Mouse (Mus musculus): ENCODE measurements around the gene Hdac9.

Hdac9 gene

GRCm38 (mm10) chr12:34808180-34808579, 108.7 kb downstream of the Hdac9 start:
- no peak for DNase-seq (ENCODE audit: low spot score in 2 of 2)

GRCm38 (mm10) chr12:34806528-34806927, 110.4 kb downstream of the Hdac9 start:
- DNase-seq (ENCODE audit: low spot score in 2 of 2) = no peak

GRCm38 (mm10) chr12:34803721-34804120, 113.2 kb downstream of the Hdac9 start:
- DNase-seq (ENCODE audit: low spot score in 2 of 2) = no peak

DNA sequence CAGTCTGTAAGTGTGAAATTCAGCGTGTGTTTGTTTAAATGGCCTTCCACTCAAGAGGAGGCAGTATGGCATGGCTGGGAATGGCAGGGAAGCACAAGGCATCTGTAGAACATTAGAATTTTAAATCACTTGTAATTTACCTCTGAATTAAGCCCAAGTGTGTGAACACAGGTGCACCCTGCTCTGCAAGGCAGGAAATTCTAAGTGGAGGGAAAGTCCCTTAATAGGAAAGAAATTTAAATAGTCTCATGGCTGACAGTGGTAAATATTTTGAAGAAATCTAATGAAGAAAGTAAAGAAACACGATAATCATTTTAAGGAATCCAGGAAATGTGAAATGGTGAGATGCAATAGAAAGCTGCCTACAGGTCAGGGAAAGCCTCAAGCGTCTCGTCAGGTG, 114.6 kb downstream of the Hdac9 start:
- no peak for DNase-seq (ENCODE audit: low spot score in 2 of 2)

GRCm38 (mm10) chr12:34801752-34802151, 115.1 kb downstream of the Hdac9 start:
- DNase-seq (ENCODE audit: low spot score in 2 of 2) = no peak

DNA sequence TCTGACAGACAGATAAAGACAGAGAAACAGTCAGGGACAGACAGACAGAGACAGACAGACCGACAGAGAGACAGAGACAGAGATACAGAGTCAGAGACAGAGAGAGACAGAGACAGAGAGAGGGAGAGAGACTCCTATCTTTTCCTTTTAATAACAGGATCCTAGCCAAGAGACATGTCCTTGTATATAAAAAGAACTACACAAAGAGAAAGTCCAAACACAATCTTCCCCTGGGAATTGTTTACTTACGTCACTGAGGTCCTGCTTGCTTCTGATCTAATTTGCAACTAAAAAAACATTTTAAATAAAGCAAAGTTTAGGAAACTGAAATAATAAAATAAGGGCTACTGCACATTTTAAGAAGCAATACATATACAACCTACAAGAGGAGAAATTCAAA, 119.5 kb downstream of the Hdac9 start:
- no peak for DNase-seq (ENCODE audit: low spot score in 2 of 2)

DNA sequence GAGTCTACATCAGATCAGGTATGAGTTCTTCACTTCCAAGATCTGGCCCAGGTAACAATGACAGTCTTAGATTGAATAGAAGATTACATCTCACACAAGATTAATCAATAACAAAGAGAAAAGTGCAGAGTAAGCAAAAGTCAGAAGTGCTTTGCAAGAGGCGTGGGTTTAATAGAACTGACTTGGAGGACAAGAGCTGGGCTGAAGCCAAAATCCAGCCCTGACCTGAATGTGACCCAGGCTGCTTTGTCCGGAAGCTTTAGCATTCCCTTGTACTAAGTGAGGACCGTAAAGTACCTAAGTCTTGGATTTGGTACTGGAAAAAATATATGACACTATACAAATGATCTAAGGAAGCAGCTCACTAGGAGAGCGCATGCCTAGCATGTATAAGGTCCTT, 121.4 kb downstream of the Hdac9 start:
- DNase-seq (ENCODE audit: low spot score in 2 of 2) = no peak

GRCm38 (mm10) chr12:34792113-34792452, 124.8 kb downstream of the Hdac9 start:
- no peak for DNase-seq (ENCODE audit: low spot score in 2 of 2)

DNA sequence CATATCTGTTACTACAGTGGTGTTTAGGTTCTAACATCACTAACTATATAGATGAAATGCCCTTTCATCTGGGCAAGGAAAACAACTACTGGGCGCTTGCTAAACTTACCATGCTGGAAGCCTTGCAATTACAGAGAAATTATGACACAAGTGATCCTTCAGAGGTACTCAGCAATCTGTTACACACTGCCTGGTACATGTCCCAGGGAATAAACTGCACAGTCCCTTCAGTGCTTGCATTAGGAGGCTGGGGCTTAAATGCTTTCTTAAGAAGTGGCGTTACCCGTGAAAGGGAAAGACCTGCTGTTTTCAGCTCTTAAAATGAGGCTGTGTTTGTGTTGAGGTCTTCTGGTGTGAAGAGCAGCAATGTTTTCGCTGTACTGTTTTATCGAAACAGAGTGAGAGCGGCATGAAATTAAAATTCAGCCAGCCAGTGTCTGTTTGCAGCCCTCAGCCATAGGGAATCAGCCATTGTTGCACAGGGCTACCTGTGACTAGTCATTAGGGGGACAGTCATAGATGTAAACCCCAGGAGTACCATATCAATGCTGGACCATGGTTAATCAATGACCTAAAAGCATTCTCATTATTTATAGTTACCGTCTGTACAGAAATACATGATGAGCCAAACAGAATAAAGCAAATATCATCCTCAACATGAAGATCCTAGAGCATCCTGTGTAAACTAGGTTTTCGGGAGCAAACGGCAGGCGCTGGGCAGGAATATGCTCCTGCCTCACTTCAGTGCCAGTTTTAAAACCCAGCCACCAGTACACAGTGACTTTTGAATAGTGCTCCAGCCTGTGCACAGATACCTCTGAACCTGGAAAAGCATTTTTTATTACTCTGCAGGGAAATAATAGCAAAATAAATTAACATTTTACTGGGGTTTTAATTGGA, 125.4 kb downstream of the Hdac9 start:
- no peak for DNase-seq (ENCODE audit: low spot score in 2 of 2)

DNA sequence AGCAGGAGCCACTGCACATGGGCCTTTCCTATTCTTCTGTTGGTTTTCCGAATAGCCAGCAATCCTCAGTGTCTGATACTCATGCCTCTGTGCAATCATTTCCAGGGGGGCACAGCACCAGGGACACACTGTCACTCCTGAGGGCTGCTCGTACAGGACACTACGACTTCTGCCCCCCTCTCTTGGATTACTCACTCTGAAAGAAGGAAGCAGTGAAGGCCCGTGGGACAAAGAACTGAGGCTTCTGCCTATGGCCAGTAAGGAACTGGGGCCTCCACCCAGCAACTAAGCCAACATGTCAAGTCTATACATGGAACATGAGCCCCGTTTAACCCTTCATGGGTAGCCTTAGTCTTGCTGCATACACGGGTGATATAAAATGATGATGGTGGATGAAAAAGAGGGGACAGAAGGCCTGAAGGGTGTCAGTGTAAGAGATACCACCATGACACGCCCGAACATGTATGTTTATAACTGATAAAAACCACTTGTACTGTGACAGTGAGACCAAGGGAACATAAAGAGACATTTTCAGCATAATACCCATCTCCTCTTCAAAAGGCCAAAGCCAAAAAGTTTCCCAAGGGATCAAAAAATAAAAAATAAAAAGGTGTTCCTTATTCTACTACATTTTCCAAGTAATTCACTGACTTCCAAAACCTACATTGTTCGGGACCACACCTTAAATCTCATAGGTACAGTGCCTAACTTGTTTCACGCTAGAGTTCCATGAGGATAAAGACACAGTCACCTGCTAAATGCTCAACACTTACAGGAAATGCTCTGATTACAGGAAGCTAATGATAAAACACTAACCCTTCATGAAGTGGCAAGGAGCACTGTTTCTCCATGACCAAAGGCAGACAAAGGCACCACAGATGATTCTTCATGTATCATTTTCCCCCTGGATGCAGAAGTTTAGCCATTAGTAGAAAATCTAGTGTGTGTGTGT, 127.6 kb downstream of the Hdac9 start:
- DNase-seq (ENCODE audit: low spot score in 2 of 2) = no peak

- no peak for DNase-seq (ENCODE audit: low spot score in 2 of 2)
These were observed 129.5 kb downstream of the Hdac9 start for GRCm38 (mm10) chr12:34787380-34787779.

DNA sequence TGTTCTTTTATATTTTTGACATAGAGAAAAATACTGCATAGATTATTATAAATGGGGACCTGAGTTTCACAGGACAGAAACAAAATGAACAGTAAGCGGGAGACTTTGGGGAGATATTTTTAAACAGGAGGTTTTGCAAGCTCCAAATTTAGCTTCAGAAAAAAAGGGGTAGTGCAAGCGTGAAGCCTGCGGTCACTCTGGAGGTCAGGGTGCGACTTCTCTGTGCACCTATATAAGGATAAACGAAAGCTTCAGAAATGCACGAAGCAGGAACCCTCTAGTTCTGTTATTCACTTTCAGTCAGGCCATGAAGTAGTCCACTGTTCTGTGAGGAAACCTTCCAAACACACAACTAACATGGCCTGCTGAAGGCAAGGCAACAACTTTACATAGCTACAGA, 133.3 kb downstream of the Hdac9 start:
- DNase-seq (ENCODE audit: low spot score in 2 of 2) = peak in 1 of 2 experiments; percentile 39

- DNase-seq (ENCODE audit: low spot score in 2 of 2) = no peak
These were observed 137.4 kb downstream of the Hdac9 start for GRCm38 (mm10) chr12:34779368-34779957.

DNA sequence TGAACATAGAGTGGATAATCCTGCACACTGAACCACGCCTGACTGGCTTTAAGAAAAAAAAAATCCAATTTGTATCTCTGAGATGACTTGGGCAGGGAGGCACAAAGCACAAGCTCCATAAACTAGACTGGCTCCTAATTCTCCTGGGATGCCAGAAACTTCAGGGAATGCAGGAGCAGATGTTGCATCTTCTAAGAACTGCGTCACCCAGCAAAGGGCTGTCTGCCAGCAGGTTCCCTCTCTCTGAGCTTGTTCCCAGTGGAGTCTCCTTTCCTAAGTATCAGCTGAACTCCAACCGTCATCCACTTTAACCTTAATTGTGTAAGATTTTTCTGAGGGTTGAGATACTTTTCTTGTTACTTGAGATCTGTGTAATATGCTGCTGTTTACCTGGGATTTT, 140.7 kb downstream of the Hdac9 start:
- no peak for DNase-seq (ENCODE audit: low spot score in 2 of 2)

DNA sequence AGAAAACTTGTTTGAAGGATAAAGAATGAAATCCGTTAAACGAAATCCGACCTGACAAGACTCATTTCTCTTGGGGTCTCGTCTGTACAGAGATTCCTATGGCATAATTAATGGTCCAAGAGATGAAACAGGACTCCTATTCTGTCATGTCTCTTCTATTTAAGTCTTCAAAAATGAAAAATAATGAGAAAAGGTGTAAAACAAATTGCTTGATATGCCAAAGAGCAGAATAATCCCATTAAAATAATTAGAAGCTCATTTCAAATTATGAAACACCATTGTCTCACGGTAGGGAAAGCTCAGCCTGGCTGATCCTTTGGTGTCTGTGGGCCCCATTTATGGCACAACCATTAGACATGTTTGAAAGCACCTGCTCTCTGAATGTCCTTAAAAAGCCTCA, 142.8 kb downstream of the Hdac9 start:
- no peak for DNase-seq (ENCODE audit: low spot score in 2 of 2)

- no peak for DNase-seq (ENCODE audit: low spot score in 2 of 2)
These were observed 149.6 kb downstream of the Hdac9 start for GRCm38 (mm10) chr12:34767226-34767775.

- DNase-seq (ENCODE audit: low spot score in 2 of 2) = no peak
These were observed 169.6 kb downstream of the Hdac9 start for GRCm38 (mm10) chr12:34747266-34747665.

- DNase-seq (ENCODE audit: low spot score in 2 of 2) = no peak
These were observed 191.7 kb downstream of the Hdac9 start for GRCm38 (mm10) chr12:34725204-34725603.

- DNase-seq (ENCODE audit: low spot score in 2 of 2) = no peak
These were observed 192.6 kb downstream of the Hdac9 start for GRCm38 (mm10) chr12:34724274-34724673.

DNA sequence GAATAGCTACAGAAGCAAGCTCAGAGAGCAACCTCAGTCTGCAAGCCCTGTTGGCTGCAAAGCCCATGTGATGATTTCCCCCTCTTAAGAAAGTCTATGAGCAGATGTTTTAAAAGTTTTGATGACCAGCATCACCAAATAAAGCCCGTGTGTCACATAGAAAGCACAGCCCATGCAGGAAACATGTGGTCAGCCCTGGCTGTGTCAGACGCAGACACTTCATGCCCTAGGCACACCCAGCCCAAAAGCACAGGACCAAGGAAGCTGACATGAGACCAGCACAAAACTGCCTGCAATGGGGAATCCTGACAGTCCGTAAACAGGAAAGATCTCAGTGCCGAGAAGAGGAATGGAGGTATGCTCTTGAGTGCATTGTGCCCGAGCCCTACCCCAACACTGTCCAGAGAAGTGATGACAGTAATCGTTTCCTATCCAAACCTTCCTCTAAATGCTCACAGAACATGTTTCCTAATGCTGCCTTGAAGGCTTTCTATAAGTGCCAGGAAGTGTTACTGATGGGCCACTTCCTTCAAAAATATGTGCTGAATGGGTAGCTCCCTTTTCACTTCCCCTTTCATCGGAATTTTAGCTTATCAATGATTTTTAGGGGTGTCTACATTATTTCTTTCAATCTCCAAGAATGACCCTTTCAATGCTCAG, 193.9 kb downstream of the Hdac9 start:
- no peak for DNase-seq (ENCODE audit: low spot score in 2 of 2)

DNA sequence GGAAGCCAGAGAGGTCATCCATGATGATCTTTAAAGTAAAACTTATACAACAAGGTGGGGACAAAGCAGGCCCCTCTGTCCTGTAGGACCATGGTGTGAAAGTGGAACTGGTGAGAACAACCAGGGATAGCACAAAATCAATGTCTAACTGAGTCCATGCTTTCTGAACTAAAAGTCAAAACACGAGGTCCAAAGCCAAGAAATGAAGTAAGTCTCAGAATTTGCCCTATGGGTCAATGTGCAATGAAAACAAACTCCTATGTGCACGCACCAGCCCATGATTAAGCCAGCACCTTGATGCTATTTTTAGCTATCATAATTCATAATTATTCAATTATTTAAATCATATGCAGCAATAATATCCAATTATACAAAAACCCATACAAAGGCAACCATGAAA, 196.0 kb downstream of the Hdac9 start:
- DNase-seq (ENCODE audit: low spot score in 2 of 2) = no peak

All from spleen, postnatal 10 days (tissue).